Mouse (Mus musculus) testis, adult 2 months (tissue): ENCODE results near the gene Tbck.

Source experiments
- CTCF ChIP-seq: fragments of 200-500 bp; IDR thresholded peaks from 2 replicates; pipeline ENCODE4 v1.5.1; 2012; ENCODE audit warnings: low read depth, mild to moderate bottlenecking, inconsistent platforms, low read length, moderate library complexity; ENCODE audit not compliant: control insufficient read depth, insufficient read depth, insufficient replicate concordance
- POLR2A ChIP-seq: fragments of 200-500 bp; IDR thresholded peaks from 2 replicates; pipeline ENCODE4 v1.6.1; 2012; ENCODE audit warnings: low read depth, mild to moderate bottlenecking, inconsistent platforms, low read length, moderate library complexity; ENCODE audit not compliant: control insufficient read depth

GRCm38 (mm10) chr3:132850431-132850830 lies 166.5 kb downstream of the Tbck start:
- TF ChIP-seq POLR2A (no peak), CTCF (no peak)
